Mouse (Mus musculus) megakaryocyte, adult 5-6 weeks (primary cell): ENCODE results near the gene Ncbp1. TPM values are rescaled to one million over a fixed set of nuclear protein-coding genes. Genes with fewer than 3 reads are reported as not detected.
A peak's percentile ranks its signal among the peaks of the same experiment; 100 is the strongest.
"Not testable (repeated sequence)": the region's sequence is repeated elsewhere in the genome, so short reads cannot be mapped to it uniquely, and the experiment has no call there.

Experiments used
- ATAC-seq: 2 replicates; pipeline ENCODE4 v1.8.0; 2016; ENCODE audit warnings: mild to moderate bottlenecking, inconsistent platforms; ENCODE audit not compliant: poor library complexity, severe bottlenecking
- total RNA-seq, 2 experiments: library from RNA; stranded (forward) in 1 of 2; stranded (reverse) in 1 of 2; fragments of 153-499, 151-499 nt in 1 of 2; fragments of 221-1000, 200-1000 nt in 1 of 2; gene quantifications; 2 replicates each; pipeline versions ENCODE4 v1.2.3 to v1.2.4; 2015 to 2017

Gene Ncbp1
- total RNA-seq, 2 experiments from 2014 or later: 57.3 to 70.0 TPM

DNA sequence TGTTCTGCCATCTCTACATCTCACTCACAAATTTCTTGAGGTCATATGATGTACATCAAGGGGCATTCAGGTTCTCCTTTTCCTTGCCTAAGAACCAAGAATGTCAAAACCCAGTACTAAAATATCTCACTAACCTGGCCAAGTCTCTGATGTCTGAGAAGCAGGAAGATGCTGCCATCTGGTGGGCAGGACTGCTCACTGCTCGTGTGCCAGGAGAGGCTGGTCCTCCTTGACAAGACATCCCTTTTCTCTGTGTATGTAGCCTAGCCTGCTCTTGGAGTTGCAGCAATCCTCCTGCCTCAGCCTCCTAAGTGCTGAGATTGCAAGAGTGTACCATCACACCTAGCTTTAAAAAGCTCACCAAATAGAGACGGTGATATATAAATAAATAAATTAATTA, 11.9 kb upstream of the Ncbp1 start:
- ATAC-seq: peak; percentile 95

DNA sequence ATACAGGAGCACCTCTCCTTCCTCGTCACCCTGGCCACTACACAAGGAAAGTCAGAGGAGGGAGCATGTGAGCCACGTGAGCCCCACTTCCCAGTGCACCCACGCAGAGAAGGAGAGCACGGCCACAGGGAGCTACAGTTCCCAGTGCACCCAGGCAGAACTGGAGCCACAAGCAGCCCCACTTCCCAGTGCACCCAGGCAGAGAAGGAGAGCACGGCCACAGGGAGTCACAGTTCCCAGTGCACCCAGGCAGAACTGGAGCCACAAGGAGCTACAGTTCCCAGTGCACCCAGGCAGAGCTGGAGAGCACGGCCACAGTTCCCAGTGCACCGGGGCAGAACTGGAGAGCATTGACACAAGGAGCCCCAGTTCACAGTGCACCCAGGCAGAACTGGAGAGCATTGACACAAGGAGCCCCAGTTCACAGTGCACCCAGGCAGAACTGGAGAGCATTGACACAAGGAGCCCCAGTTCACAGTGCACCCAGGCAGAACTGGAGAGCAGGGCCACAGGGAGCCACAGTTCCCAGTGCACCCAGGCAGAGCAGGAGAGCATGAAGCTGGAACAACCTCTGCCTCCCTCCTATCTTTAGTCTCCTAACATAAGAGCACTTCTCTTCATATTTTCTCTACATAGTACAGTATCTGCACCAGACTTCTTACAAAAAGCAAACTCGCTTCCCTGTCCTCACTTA, 9.0 kb upstream of the Ncbp1 start:
- ATAC-seq: no peak

DNA sequence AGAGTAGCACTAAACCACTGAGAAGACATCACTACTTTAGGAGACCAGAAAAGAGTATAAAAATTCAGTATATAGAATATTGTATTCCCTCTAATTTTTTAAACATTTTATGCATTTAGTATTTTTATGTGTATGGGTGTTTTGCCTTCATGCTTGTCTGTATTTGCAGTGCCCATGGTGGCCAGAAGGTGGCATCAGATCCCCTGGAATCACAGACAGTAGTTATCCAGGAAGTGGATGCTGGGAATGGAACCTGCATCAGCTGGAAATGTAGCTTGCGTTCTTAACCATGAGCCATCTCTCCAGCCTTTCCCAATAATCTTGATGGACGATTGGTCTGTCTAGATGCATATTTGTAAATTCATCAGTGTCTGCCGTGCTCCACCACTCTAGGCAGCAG, 8.2 kb upstream of the Ncbp1 start:
- ATAC-seq: peak; percentile 57; the same call in 1 of the 2 replicates

DNA sequence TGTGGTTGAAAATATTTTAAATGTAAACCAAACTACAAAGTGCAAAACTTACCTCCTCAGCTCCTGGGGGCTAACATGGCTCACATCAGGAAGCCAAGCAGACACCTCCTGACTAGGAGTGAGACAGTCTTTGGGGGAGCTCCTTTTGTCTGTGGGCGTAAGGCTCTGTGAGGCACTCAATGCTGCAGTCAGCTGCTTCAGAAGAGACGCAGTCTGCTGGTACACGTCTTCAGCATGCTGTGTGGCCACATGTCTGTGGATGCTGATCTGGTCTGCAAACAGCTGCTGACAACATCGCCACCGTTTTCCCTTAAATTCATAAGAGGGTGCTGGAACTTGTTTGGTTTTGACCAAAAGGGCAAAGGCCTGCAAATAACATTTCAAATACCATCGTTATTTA, 6.6 kb upstream of the Ncbp1 start:
- ATAC-seq: no peak

DNA sequence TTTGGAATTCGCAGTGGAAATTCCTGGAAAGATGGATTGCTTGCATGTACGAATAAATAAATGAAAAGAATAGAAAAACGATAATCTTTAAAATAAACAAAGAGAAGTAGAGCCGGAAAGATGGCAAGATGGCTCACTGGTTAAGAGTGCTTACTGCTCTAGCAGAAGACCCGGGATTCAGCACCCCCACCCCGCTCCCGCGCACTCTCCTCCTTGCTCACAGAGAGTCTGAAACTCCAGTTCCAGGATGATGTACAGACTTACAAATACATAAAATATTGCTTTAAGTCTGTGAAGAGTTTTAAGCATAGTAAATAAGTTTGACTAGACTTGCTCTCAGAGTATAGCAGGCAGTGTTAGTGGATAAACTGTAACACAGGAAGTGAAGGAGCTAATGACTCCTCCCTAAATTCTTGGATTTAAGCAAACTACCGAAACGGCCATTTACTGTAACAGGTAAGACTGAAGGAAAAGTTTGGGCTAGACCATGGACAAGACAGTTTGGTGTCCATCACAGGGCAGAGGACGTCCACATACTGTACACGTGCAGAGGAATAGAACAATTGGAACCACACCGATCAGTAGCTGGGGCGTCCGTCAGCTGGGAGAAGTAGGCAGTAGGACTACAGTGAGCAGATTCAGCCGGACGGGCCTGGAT, 655 bp upstream of the Ncbp1 start:
- peak; percentile 34 for ATAC-seq

DNA sequence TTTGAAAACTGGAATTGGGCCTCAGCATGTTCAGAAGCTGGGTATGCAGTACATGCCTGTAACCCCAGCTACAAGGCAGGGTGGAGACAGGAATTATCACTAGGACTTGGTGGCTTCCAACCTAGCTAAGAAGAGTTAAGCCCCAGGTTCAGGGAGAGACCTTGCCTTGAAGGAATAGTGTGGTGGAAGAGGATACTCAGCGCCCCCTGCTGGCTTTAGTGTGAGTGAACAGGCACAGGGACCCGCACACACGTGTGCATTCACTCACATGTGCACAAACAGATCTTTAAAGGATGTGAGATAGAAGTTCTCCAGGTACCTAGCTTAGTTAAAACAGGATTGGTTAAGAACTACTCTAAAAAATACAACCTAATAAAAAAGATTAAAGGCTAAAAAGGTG, 5.9 kb downstream of the Ncbp1 start:
- peak; percentile 54; the same call in 1 of the 2 replicates for ATAC-seq

DNA sequence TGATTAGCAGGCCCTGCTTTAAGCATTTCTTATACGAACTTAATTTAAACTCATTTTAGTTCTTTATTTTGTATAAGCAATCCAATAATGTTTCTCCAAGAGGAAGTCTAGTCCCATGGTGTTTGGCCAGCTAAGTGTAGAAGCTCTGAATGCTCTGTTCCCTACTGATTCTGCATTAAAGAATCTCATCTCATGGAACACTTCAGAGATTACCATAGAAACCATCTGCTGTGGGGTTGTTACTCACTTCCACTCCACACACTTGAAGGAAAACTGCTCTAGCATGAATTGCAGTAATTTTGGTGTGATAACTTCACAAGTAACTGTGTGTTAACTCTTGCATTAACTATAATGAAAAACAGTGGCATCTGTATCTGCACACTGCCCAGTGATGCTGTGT, 8.5 kb downstream of the Ncbp1 start:
- no peak for ATAC-seq

DNA sequence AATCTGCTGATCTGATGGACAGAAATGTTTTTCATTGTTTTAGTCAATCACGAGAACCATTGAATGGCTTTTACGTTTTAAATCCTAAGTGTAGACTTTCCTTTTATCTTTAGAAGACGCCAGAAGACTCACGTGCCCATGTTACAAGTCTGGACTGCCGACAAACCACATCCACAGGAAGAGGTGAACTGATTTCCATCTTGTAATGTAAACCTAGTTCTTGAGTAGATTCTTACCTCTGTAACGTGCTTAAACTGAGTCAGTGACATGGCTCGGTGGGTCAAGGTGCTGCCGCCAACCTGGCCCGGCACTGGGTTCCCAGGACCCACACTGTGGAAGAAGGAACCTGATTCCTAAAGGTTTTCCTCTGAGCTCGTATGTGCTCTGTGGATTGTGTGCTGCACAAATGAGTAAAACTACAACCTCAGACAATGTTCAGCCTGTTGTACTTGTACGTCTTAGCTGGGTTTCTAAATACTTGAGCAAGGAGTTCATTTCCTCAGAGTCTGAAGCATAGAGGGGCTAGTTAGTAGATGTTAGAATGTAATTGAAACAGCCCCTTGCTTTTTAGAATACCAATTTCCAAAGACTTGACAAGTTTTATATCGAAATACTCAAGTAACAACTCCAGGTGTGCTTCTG, 13.6 kb downstream of the Ncbp1 start:
- ATAC-seq: peak; percentile 54; the same call in 1 of the 2 replicates

DNA sequence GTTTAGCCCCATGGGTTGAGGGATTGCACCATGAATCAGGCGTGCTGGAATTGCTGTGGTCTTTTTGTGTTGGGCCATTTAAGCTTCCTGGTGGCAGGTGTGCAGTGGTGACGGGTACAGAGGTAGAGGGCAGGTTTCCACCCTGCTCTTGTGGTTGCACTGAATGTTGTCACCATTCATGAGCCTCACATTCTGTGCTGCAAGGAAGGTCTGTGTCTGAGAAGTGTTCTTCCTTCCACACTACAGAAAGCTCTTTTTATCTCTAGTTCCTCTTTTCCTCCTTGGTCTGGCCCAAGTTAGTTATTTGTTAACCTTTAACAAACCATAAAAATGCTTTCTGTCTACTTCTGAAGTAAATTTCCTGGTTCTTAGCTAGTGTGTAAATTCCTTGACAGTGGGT, 25.6 kb downstream of the Ncbp1 start:
- ATAC-seq: peak; percentile 94

DNA sequence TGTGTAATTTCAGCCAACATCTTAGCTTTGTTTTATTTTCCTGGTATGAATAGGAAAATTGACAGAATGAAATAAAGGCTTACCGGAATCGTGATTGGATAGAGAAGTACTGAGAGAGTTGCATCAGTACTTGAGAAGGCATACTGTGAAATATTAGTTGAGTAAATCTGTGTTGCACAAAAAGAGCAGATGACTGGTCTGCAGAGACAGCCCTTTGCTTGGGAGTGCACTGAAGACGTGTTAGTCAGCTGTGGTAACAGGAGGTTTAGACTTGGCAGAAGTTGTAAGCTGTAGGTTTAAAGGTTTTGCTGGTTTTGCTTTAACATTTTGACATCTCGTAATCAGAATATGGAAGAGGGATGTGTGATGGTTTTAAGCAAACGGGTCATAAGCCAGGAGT, 27.4 kb downstream of the Ncbp1 start:
- ATAC-seq: peak; percentile 81

DNA sequence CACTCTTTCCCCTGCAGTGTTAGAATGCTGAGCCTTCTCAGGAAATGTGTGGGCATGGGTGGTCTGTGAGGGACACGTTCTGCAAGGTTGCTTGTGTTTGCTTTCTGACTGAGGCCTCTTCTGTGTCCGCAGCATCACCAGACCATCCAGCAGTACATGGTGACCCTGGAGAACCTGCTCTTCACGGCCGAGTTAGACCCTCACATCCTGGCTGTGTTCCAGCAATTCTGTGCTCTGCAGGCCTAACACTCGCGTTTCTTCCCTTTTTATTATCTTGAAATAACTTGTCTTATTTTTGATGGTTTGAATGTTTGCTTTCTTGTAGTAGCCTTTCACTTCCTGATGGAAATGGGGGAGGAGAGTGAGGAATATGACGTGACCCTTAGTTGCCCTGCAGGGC, 33.3 kb downstream of the Ncbp1 start:
- ATAC-seq: no peak

DNA sequence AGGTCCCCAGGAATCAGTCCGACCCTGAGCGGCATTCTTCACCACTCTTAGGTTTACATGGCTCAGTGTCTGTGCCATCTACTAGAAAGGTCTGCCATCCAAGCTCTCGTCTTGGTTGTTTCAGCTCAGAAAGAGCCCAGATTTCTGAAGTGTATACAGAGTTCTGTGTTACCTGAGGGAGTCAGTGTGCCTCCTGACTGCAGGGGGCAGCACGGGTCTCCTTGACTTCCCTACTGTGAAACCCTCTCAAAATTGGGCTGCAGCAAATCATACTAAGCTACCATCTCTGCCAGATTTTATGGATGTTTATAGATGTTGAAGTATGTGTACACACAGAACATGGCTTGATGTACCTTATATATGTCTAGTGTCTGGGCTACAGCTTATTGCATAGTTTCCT, 37.9 kb downstream of the Ncbp1 start:
- ATAC-seq: no peak

DNA sequence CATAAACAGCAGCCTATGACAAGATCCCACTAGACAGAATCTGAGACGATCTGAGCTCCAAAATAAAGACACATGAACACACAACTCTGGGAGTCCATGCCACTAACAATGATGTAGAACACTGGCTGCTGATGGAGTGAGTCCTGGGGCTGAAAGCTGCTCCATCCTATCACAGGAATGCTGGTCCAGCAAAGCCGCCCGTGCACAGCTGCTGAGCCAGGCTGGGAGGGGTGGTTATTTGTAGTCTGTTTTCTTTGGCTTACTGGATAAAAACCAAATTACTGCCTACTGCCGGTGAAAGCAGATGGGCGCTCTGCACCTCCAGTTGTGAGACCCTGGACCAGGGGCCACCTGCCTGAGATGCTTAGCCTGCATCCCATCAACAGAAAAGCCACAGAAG, 38.6 kb downstream of the Ncbp1 start:
- ATAC-seq: no peak

DNA sequence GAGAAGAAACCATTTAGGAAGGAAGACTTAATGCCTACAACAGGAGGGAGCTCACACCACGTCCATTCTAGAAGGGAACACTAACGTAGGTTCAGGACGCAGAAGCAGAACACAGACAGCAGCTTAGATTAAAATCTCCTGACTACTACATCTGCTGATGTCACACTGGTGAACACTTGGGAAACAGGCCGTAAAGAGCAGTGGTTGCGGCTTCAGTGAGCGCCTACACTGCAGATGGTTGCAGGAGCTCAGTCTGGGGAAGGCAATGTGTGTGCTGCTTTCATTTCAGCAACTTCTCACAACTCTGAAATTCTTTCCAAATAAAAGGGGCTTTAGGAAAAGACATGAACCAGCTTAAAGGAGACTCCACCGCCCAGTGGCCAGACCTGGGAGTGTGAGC, 39.1 kb downstream of the Ncbp1 start:
- ATAC-seq: 0 out of 2 replicates have a peak, but pooled peaks have one; percentile 15

DNA sequence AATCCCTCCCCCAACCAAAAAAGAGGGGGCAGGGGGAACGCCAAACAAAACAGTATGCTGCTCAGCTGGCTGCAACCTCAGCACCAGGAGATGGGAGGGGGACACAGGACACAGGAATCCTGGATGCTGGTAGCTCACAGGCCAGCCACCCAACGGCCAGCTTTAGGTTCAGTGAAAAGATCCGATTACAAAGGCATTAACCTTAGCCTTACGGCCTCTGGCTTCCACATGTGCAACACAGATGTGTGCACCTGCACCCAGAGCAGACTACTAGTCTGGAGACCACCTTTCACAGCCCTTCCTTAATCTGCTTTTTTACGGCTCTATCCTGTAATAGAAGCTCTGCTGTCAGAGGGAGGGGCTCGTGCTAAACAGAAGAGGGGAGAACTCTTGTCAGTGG, 42.8 kb downstream of the Ncbp1 start:
- no peak for ATAC-seq

DNA sequence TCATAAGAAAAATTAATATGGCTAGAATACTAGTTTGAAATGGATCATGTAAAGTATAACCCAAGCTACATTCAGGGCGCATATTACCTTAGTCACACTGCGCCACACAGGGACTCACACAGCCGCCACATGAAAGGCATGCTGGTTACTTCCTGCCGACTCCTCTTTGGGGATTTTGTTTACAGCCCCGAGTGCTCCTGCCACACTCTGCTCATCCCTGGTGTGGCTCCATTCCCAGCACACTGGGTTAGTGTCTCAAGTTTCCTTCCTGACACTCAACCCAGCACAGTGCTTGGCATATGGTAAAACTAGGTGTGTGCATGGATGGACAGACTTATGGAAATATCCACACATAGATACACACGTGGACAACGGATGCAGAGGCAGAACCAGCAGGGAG, 43.8 kb downstream of the Ncbp1 start:
- ATAC-seq: no peak

DNA sequence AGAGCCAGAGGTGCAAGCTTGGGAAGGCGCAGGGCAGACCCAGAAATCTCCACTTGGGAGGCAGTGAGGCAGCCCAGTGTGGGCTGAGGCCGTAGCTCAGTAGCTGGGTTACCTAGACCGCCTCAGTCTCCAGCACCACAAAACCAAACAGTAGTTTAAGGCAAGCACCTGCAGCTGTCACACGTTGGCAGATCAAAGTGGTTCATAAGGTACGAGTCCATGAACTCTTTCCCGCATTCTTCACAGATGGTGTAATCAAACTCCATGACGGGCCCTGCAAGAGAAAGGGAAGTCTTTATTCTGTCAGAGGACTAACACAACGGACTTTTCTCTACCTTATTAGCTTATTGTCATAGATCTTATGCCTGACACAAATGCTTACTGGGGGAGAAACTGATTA, 47.0 kb downstream of the Ncbp1 start:
- ATAC-seq: no peak

DNA sequence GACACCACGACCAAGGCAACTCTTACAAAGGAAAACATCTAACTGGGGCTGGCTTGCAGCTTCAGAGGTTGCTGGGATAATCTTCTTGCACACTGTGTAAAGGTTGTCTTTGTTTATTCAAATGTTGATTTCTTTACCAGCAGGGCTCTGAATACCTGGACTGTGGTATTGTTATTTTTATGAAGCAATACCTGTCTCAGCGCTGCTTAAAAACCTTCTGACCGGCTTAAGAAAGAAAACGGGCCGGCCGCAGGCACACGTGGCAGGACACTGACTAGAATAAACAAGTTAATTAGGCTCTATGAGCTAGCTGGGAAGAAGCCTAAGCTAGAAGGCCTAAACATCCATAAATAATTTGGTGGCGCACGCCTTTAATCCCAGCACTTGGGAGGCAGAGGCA, 47.5 kb downstream of the Ncbp1 start:
- no peak for ATAC-seq

DNA sequence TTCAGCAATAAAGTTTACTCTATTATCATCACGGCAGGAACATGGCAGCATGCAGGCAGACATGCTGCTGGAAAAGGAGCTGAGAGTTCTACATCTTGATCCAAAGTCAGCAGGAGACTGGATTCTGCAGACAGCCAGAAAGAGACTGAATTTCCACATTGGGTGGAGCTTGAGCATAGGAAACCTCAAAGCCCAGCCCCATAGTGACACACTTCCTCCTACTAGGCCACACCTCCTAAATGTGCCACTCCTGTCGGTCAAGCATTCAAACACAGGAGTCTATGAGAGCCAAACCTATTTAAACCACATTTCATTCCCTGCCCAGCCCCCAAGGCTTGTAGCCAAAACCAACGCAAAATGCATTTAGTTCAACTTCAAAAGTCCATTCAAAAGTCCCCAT, 48.1 kb downstream of the Ncbp1 start:
- ATAC-seq: peak; percentile 75

DNA sequence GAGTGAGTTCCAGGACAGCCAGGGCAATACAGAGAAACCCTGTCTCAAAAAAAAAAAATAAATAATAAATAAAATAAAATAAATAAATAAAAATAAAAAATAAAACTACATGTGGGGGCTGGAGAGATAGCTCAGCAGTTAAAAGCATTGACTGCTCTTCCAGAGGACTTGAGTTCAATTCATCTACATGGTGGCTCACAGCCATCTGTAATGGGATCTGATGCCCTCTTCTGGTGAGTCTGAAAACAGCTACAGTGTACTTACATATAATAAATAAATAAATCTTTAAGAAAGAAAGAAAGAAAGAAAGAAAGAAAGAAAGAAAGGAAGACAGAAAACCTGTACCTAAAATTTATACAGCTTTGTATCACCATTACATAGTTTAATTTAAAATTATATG, 53.6 kb downstream of the Ncbp1 start:
- ATAC-seq: not testable (repeated sequence)

DNA sequence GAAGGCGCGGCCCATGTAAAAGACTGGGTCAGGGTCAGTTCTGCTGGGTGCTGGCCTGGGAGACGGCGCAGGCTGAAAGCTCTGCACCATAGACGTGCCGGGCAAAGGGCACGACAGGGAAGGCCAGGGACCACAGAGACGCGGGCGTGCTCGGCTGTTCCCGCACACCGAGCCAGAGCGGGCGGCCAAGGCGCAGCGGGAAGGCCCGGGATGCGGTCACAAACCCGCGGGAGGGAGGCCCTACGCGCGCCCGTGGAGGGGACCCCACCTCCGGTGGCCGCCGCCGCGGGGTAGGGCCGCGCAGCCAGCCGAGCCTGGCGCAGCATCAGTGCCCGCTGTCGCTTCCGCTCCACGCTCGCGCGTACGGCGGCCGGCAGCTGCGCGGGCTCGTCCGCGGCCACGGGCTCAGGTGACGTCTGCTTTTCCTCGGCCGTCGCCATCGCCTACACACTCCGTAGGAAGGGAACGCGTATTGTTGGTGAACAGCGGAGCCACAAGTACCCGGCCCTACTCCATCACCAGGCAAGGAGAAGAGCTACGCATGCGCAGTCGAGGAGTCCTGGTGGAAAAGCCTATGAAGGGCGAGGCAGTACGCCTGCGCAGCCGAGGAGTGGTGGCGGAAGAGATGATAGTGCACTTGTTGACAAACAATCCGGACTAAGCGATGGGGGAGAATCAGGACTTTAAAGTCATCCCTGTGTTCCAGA, 57.5 kb downstream of the Ncbp1 start, which contains the start of gene Xpa:
Gene Xpa, minus strand, starts transcription at position 531 of the 707 bp plus-strand sequence.
- peak; percentile 94 for ATAC-seq
